Mouse (Mus musculus) stomach, embryonic 16.5 days (tissue): ENCODE results near the gene Edaradd. TPM values are rescaled to one million over a fixed set of nuclear protein-coding genes. Genes with fewer than 3 reads are reported as not detected.

ENCODE experiments used
- ATAC-seq: fragments of 200-750 bp; cut with Nextera tagmentation; 2 replicates; pipeline ENCODE4 v1.8.0; 2017; ENCODE audit warnings: moderate number of reproducible peaks, moderate TSS enrichment; ENCODE audit not compliant: insufficient read depth, low FRiP score
- H3K27ac ChIP-seq: fragments of 300-500 bp; sonication (generic); 2 replicates; pipeline ENCODE4 v1.5.1; 2014; ENCODE audit warnings: low read length
- H3K27me3 ChIP-seq: fragments of 300-500 bp; sonication (generic); 2 replicates; pipeline ENCODE4 v1.6.1; 2014; ENCODE audit warnings: low read length, control low read depth, mixed read lengths; ENCODE audit not compliant: control insufficient read depth, insufficient read depth
- H3K36me3 ChIP-seq: fragments of 300-500 bp; sonication (generic); 2 replicates; pipeline ENCODE4 v1.6.1; 2014; ENCODE audit warnings: low read length; ENCODE audit not compliant: control insufficient read depth, insufficient read depth
- H3K4me1 ChIP-seq: fragments of 300-500 bp; sonication (generic); 2 replicates; pipeline ENCODE4 v1.6.1; 2014; ENCODE audit warnings: low read length, control low read depth, mixed read lengths; ENCODE audit not compliant: control insufficient read depth, insufficient read depth
- H3K4me2 ChIP-seq: fragments of 300-500 bp; sonication (generic); 2 replicates; pipeline ENCODE4 v1.6.1; 2014; ENCODE audit warnings: low read depth, low read length, mixed read lengths
- H3K4me3 ChIP-seq: fragments of 300-500 bp; sonication (generic); replicated peaks from 2 replicates; pipeline ENCODE4 v1.5.1; 2014; ENCODE audit warnings: mild to moderate bottlenecking, low read length
- H3K9ac ChIP-seq: fragments of 300-500 bp; sonication (generic); 2 replicates; pipeline ENCODE4 v1.6.1; 2014; ENCODE audit warnings: low read length
- H3K9me3 ChIP-seq: fragments of 300-500 bp; sonication (generic); replicated peaks from 2 replicates; pipeline ENCODE4 v1.6.1; 2016; ENCODE audit warnings: low read length, control low read depth; ENCODE audit not compliant: control insufficient read depth
- WGBS: fragments of 180-500 bp; shearing (Covaris S2); extraction: QIAGEN DNeasy Blood & Tissue Kit; methylation state at CpG from one replicate; pipeline ENCODE4 v1.1.7; 2014; 5-methylcytosine and 5-hydroxymethylcytosine counted together
- polyA plus RNA-seq: library from polyadenylated mRNA; unstranded; fragments of >200 nt; fragmentation: Nextera tagmentation; extraction: Ambion mirVana; gene quantifications from 2 replicates; pipeline ENCODE4 v1.2.1, GENCODE M21; 2015

The Edaradd gene
- polyA plus RNA-seq, 1 experiment from 2014 or later: 6.1 TPM

GRCm38 (mm10) chr13:12499107-12499506 is 21.1 kb downstream of the Edaradd start:
- no peak overlapping the region for H3K27ac ChIP-seq
- 82% methylated on average over 7 of the region's 7 CpGs for WGBS
- H3K4me2 ChIP-seq: no peak overlapping the region
- ATAC-seq: no peak
- H3K9me3 ChIP-seq: no peaks in the 10 kb centered on the region
- H3K4me3 ChIP-seq: no peak overlapping the region
- no peak overlapping the region for H3K9ac ChIP-seq
- no peaks in the 10 kb centered on the region for H3K27me3 ChIP-seq
- H3K36me3 ChIP-seq: no peaks in the 10 kb centered on the region
- peaks cover 6% of the 10 kb centered on the region; the same call in 1 of the 2 replicates for H3K4me1 ChIP-seq

GRCm38 (mm10) chr13:12497809-12498208 is 22.4 kb downstream of the Edaradd start:
- H3K9ac ChIP-seq: no peak overlapping the region
- H3K4me1 ChIP-seq: peaks cover 2% of the 10 kb centered on the region; the same call in 1 of the 2 replicates
- H3K4me2 ChIP-seq: no peak overlapping the region
- H3K27ac ChIP-seq: no peak overlapping the region
- H3K36me3 ChIP-seq: no peaks in the 10 kb centered on the region
- 60% methylated on average over 8 of the region's 8 CpGs for WGBS
- no peaks in the 10 kb centered on the region for H3K27me3 ChIP-seq
- H3K9me3 ChIP-seq: no peaks in the 10 kb centered on the region
- ATAC-seq: no peak
- no peak overlapping the region for H3K4me3 ChIP-seq

DNA sequence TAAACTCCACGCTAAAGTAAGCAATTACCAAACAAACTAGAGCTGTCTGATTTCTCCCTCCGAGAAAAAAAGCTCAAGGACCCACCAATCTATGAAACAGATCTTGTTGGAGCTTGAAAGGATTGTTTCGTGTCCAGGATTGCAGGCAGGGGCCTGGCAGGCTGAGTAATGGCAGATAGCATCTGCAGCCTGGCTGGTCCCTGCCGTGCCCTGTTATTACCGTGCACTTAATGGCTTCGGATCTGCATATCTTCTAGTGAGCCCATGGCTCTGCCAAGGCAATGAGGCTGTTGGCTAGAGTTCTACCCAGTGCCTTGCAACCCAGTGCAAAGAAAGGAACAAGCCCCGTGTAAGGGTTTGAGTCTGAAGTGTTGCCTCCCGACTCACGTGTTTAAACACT is 25.5 kb downstream of the Edaradd start:
- Histone ChIP-seq H3K27ac (no peak overlapping the region), H3K4me1 (no peaks in the 10 kb centered on the region), H3K4me2 (no peak overlapping the region), H3K9ac (no peak overlapping the region), H3K27me3 (no peaks in the 10 kb centered on the region), H3K9me3 (no peaks in the 10 kb centered on the region), H3K4me3 (no peak overlapping the region), H3K36me3 (no peaks in the 10 kb centered on the region)
- no peak for ATAC-seq
- WGBS: 85% methylated on average over 9 of the region's 9 CpGs

- 0 out of 2 replicates have a peak, but pooled peaks have one; percentile 33 for ATAC-seq
- Histone ChIP-seq H3K4me3 (no peak overlapping the region), H3K4me1 (no peaks in the 10 kb centered on the region), H3K27ac (no peak overlapping the region), H3K9me3 (no peaks in the 10 kb centered on the region), H3K9ac (no peak overlapping the region), H3K4me2 (no peak overlapping the region), H3K27me3 (no peaks in the 10 kb centered on the region), H3K36me3 (no peaks in the 10 kb centered on the region)
- 87% methylated on average over 3 of the region's 3 CpGs for WGBS
Measured at GRCm38 (mm10) chr13:12492515-12492914, 27.7 kb downstream of the Edaradd start.

- H3K27ac ChIP-seq: peak overlapping the region; percentile 46
Measured at GRCm38 (mm10) chr13:12485640-12486039, 34.6 kb downstream of the Edaradd start.

GRCm38 (mm10) chr13:12485197-12485596 is 35.0 kb downstream of the Edaradd start:
- Histone ChIP-seq H3K4me1 (0 out of 2 replicates have a peak, but pooled peaks cover 3% of the 10 kb centered on the region), H3K9ac (no peak overlapping the region), H3K4me2 (no peak overlapping the region), H3K36me3 (no peaks in the 10 kb centered on the region), H3K4me3 (no peak overlapping the region), H3K27me3 (no peaks in the 10 kb centered on the region), H3K9me3 (no peaks in the 10 kb centered on the region), H3K27ac (peak overlapping the region; percentile 46)
- peak; percentile 54; the same call in 1 of the 2 replicates for ATAC-seq
- WGBS: 54% methylated on average over 2 of the region's 2 CpGs

More at GRCm38 (mm10) chr13:12485640-12486039, 34.6 kb downstream of the Edaradd start:
- Histone ChIP-seq H3K4me2 (no peak overlapping the region), H3K4me3 (no peak overlapping the region), H3K9ac (no peak overlapping the region), H3K4me1 (0 out of 2 replicates have a peak, but pooled peaks cover 3% of the 10 kb centered on the region), H3K36me3 (no peaks in the 10 kb centered on the region), H3K9me3 (no peaks in the 10 kb centered on the region), H3K27me3 (no peaks in the 10 kb centered on the region)
- peak; percentile 77; the same call in 1 of the 2 replicates for ATAC-seq
- 60% methylated on average over 7 of the region's 7 CpGs for WGBS

DNA sequence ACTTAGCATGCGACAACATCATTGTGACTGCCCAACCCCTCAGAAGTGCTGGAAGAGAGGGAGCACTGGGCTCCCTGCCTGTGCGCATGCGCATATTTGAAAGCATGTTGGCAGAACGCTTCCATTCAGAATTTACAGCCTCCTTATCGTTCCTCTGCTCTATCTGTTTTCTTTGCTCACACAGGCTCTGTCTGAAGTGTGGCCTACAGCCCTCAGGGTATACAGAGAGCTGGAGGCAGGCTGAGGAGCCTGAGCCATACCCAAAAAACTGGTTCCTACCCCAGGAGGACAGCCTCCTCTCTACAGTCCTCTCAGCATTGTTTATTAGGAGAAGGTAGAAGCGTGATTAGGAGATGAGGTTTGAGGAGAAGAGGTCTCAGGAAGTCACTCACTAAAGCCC is 40.4 kb downstream of the Edaradd start:
- Histone ChIP-seq H3K36me3 (no peaks in the 10 kb centered on the region), H3K4me2 (no peak overlapping the region), H3K9ac (no peak overlapping the region), H3K27me3 (no peaks in the 10 kb centered on the region), H3K4me3 (no peak overlapping the region), H3K9me3 (no peaks in the 10 kb centered on the region), H3K4me1 (no peaks in the 10 kb centered on the region), H3K27ac (no peak overlapping the region)
- 72% methylated on average over 6 of the region's 6 CpGs for WGBS
- no peak for ATAC-seq

GRCm38 (mm10) chr13:12478301-12478700 is 41.9 kb downstream of the Edaradd start:
- no peak for ATAC-seq
- no peak overlapping the region for H3K4me3 ChIP-seq
- no peak overlapping the region for H3K4me2 ChIP-seq
- H3K27me3 ChIP-seq: no peaks in the 10 kb centered on the region
- H3K9me3 ChIP-seq: no peaks in the 10 kb centered on the region
- H3K4me1 ChIP-seq: no peaks in the 10 kb centered on the region
- WGBS: 79% methylated on average over 15 of the region's 15 CpGs
- H3K36me3 ChIP-seq: no peaks in the 10 kb centered on the region
- no peak overlapping the region for H3K9ac ChIP-seq
- H3K27ac ChIP-seq: no peak overlapping the region

DNA sequence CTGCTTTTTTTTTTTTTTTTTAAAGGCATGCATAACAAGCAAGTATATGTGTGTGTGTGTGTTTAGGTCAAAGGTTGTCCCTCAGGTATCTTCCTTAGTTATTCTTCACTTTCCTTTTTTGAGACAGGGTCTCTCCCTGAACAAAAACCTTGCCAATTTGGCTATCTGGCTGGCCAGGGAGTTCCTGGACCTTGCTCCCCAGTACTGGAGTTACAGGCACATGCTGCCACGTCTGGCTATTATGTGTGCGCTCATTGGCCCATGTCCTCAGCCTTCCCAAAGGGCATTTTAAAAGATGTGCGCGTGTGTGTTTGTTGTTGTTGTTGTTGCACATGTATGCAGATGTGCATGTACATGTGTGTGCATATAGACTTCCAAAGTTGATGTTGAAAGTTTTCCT is 43.4 kb downstream of the Edaradd start:
- no peak overlapping the region for H3K9ac ChIP-seq
- no peak for ATAC-seq

More for the DNA sequence above, 43.4 kb downstream of the Edaradd start:
- Histone ChIP-seq H3K9me3 (no peaks in the 10 kb centered on the region), H3K36me3 (no peaks in the 10 kb centered on the region), H3K27ac (no peak overlapping the region), H3K4me1 (no peaks in the 10 kb centered on the region), H3K4me3 (no peak overlapping the region), H3K27me3 (no peaks in the 10 kb centered on the region), H3K4me2 (no peak overlapping the region)
- WGBS: 93% methylated on average over 4 of the region's 4 CpGs
